Mouse (Mus musculus) intestine, embryonic 14.5 days (tissue): ENCODE results near the gene Efhd1. TPM values are rescaled to one million over a fixed set of nuclear protein-coding genes. Genes with fewer than 3 reads are reported as not detected.

ENCODE experiments used
- ATAC-seq: fragments of 200-750 bp; cut with Nextera tagmentation; replicated peaks from 2 replicates; pipeline ENCODE4 v1.8.0; 2017; ENCODE audit warnings: low read depth, moderate number of reproducible peaks, moderate TSS enrichment, moderate library complexity; ENCODE audit not compliant: low FRiP score, low TSS enrichment
- DNase-seq: peaks from one replicate; pipeline ENCODE4 v3.0.0-alpha.2; 2018; ENCODE audit warnings: low spot score
- H3K27ac ChIP-seq: fragments of 300-500 bp; sonication (generic); 2 replicates; pipeline ENCODE4 v1.5.1; 2014; ENCODE audit warnings: low read depth, mild to moderate bottlenecking, control low read depth
- H3K27me3 ChIP-seq: fragments of 300-500 bp; sonication (generic); replicated peaks from 2 replicates; pipeline ENCODE4 v1.6.1; 2014; ENCODE audit warnings: low read length, control low read depth; ENCODE audit not compliant: control insufficient read depth, insufficient read depth
- H3K36me3 ChIP-seq: fragments of 300-500 bp; sonication (generic); 2 replicates; pipeline ENCODE4 v1.6.1; 2014; ENCODE audit warnings: low read length, control low read depth; ENCODE audit not compliant: control insufficient read depth, insufficient read depth
- H3K4me1 ChIP-seq: fragments of 300-500 bp; sonication (generic); replicated peaks from 2 replicates; pipeline ENCODE4 v1.6.1; 2014; ENCODE audit warnings: low read length, control low read depth, mixed read lengths; ENCODE audit not compliant: control insufficient read depth, insufficient read depth
- H3K4me2 ChIP-seq: fragments of 300-500 bp; sonication (generic); 2 replicates; pipeline ENCODE4 v1.6.1; 2014; ENCODE audit warnings: low read length
- H3K4me3 ChIP-seq: fragments of 300-500 bp; sonication (generic); 2 replicates; pipeline ENCODE4 v1.5.1; 2014; ENCODE audit warnings: low read depth, low read length, control low read depth, mixed read lengths
- H3K9ac ChIP-seq: fragments of 300-500 bp; sonication (generic); 2 replicates; pipeline ENCODE4 v1.6.1; 2014; ENCODE audit warnings: mild to moderate bottlenecking, low read length
- H3K9me3 ChIP-seq: fragments of 300-500 bp; sonication (generic); 2 replicates; pipeline ENCODE4 v1.6.1; 2016; ENCODE audit warnings: low read length, control low read depth; ENCODE audit not compliant: control insufficient read depth
- WGBS: fragments of 180-500 bp; shearing (Covaris S2); extraction: QIAGEN DNeasy Blood & Tissue Kit; methylation state at CpG from one replicate; pipeline ENCODE4 v1.1.7; 2014; 5-methylcytosine and 5-hydroxymethylcytosine counted together
- polyA plus RNA-seq: library from polyadenylated mRNA; unstranded; fragments of >200 nt; fragmentation: Nextera tagmentation; extraction: Ambion mirVana; gene quantifications from 2 replicates; pipeline ENCODE4 v1.2.1, GENCODE M21; 2014

The Efhd1 gene
- polyA plus RNA-seq, 1 experiment from 2014 or later, result 0.16 TPM

DNA sequence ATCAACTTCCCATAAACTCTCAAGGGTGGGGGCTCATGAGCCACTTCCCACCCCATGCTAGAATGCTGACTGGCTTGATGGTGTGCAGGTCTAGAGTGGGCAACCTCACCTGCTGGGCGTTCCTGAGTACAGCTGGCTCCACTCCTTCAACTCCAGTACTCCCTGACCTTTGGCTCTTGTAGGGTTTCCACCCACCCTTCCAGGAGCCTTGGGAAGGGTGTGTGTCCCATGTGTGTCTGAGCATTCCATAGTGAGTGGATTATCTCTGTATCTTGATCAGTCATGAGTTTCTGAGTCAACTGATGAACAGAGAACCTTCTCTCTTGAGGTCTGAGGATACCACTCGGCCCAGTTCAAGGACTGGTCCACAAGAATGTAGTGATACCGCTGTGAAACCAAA is 44.8 kb downstream of the Efhd1 start:
- ATAC-seq (no peak), DNase-seq (no peak)
- H3K27ac ChIP-seq, result no peak overlapping the region
- no peaks in the 10 kb centered on the region for H3K36me3 ChIP-seq
- WGBS, result 79% methylated on average over 3 of the region's 3 CpGs
- no peak overlapping the region for H3K4me2 ChIP-seq
- no peak overlapping the region for H3K4me3 ChIP-seq
- no peaks in the 10 kb centered on the region for H3K4me1 ChIP-seq
- H3K9me3 ChIP-seq, result no peaks in the 10 kb centered on the region
- H3K9ac ChIP-seq, result no peak overlapping the region
- no peaks in the 10 kb centered on the region for H3K27me3 ChIP-seq

DNA sequence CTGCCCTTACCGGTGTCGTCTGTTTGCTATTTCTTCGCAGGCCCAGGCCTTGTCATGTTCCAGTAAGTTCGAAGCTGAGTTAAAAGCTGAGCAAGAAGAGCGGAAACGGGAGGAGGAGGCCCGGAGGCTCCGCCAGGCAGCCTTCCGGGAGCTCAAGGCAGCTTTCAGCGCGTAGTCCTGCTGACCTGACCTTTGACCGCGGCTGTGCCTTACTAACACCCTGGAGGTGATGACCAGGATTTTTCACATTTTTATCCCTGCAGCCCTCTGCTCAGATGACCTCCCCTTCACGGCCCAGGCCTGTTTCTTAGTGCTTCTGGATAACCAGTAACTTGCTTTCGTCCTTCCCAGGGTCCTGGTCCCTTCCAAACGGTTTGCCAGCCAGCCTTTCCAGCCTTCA is 45.5 kb downstream of the Efhd1 start:
- Histone ChIP-seq H3K4me1 (no peaks in the 10 kb centered on the region), H3K9ac (no peak overlapping the region), H3K27me3 (no peaks in the 10 kb centered on the region), H3K4me3 (no peak overlapping the region), H3K27ac (no peak overlapping the region), H3K36me3 (no peaks in the 10 kb centered on the region), H3K9me3 (no peaks in the 10 kb centered on the region), H3K4me2 (no peak overlapping the region)
- WGBS, result 70% methylated on average over 16 of the region's 16 CpGs
- DNase-seq (no peak), ATAC-seq (no peak)

- H3K4me3 ChIP-seq, result no peak overlapping the region
- H3K4me2 ChIP-seq, result no peak overlapping the region
- no peak for ATAC-seq
- no peak for DNase-seq
- H3K27me3 ChIP-seq, result no peaks in the 10 kb centered on the region
- no peaks in the 10 kb centered on the region for H3K36me3 ChIP-seq
- WGBS, result 85% methylated on average over 2 of the region's 2 CpGs
- H3K9ac ChIP-seq, result no peak overlapping the region
- H3K4me1 ChIP-seq, result 0 out of 2 replicates have a peak, but pooled peaks cover 2% of the 10 kb centered on the region
- H3K9me3 ChIP-seq, result no peaks in the 10 kb centered on the region
- H3K27ac ChIP-seq, result no peak overlapping the region
Observed at GRCm38 (mm10) chr1:87312681-87313080, 48.5 kb downstream of the Efhd1 start.

GRCm38 (mm10) chr1:87313116-87313515 is 49.0 kb downstream of the Efhd1 start:
- no peaks in the 10 kb centered on the region for H3K27me3 ChIP-seq
- H3K27ac ChIP-seq, result no peak overlapping the region
- DNase-seq, result no peak
- 85% methylated on average over 2 of the region's 2 CpGs for WGBS
- H3K4me1 ChIP-seq, result 0 out of 2 replicates have a peak, but pooled peaks cover 2% of the 10 kb centered on the region
- H3K4me2 ChIP-seq, result no peak overlapping the region
- no peaks in the 10 kb centered on the region for H3K9me3 ChIP-seq
- no peaks in the 10 kb centered on the region for H3K36me3 ChIP-seq
- H3K4me3 ChIP-seq, result no peak overlapping the region
- H3K9ac ChIP-seq, result no peak overlapping the region
- no peak for ATAC-seq

- ATAC-seq (no peak), DNase-seq (no peak)
- WGBS, result 93% methylated on average over 8 of the region's 8 CpGs
- Histone ChIP-seq H3K9me3 (no peaks in the 10 kb centered on the region), H3K4me1 (0 out of 2 replicates have a peak, but pooled peaks cover 2% of the 10 kb centered on the region), H3K9ac (no peak overlapping the region), H3K27ac (no peak overlapping the region), H3K36me3 (no peaks in the 10 kb centered on the region), H3K4me3 (no peak overlapping the region), H3K4me2 (no peak overlapping the region), H3K27me3 (no peaks in the 10 kb centered on the region)
Observed at GRCm38 (mm10) chr1:87313843-87314570, 49.8 kb downstream of the Efhd1 start.

DNA sequence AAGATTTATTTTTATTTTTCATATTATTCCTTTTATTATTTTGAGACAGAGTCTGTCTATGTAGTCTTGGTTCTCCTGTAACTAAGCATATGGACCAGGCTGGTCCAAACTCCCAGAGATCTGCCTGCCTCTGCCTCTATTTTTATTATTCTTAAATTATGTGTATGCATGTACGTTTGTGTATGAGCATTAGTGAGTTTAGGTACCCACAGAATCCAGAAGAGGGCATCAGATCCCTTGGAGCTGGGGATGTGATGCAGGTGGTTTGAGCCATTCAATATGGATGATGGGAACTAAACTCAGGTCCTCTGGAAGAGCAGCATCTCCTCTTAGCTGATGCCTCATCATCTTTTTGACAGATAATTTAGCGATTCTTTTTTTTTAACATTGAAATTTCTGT is 51.3 kb downstream of the Efhd1 start:
- 0 out of 2 replicates have a peak, but pooled peaks cover 2% of the 10 kb centered on the region for H3K4me1 ChIP-seq

DNA sequence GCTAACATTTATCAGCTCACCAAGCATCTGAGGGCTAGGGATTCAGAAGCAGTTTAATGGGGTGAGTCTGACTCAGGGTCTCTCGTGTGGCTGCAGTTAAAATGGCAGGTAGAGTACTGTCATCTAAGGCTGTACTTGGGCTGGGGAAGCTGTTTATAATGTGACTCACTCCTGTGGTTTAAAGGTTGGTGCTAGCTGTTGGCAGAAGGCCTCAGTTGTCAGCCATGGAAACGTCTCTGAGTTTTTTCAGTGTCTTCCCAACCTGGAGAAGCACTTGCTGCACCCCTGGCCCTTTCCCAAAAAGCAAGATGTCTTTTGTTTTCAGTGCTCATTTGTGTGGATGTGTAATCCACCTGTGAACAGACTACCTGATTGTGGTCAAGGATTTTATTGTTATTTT is 51.7 kb downstream of the Efhd1 start:
- Histone ChIP-seq H3K4me1 (0 out of 2 replicates have a peak, but pooled peaks cover 2% of the 10 kb centered on the region), H3K36me3 (no peaks in the 10 kb centered on the region), H3K9ac (no peak overlapping the region), H3K9me3 (peaks cover 10% of the 10 kb centered on the region), H3K4me2 (no peak overlapping the region), H3K4me3 (no peak overlapping the region), H3K27ac (no peak overlapping the region), H3K27me3 (no peaks in the 10 kb centered on the region)
- DNase-seq (no peak), ATAC-seq (no peak)
- WGBS, result 77% methylated on average over 2 of the region's 2 CpGs

More for the DNA sequence above, 51.3 kb downstream of the Efhd1 start:
- Histone ChIP-seq H3K36me3 (no peaks in the 10 kb centered on the region), H3K27ac (no peak overlapping the region), H3K9me3 (peaks cover 8% of the 10 kb centered on the region), H3K27me3 (no peaks in the 10 kb centered on the region), H3K4me3 (no peak overlapping the region), H3K9ac (no peak overlapping the region), H3K4me2 (no peak overlapping the region)
- DNase-seq (no peak), ATAC-seq (no peak)
- WGBS, result 92% methylated on average over 2 of the region's 2 CpGs

- H3K27me3 ChIP-seq, result no peaks in the 10 kb centered on the region
- DNase-seq (no peak), ATAC-seq (no peak)
- no peak overlapping the region for H3K4me3 ChIP-seq
- H3K36me3 ChIP-seq, result no peaks in the 10 kb centered on the region
- no peak overlapping the region for H3K27ac ChIP-seq
- no peak overlapping the region for H3K4me2 ChIP-seq
- WGBS, result 56% methylated on average over 3 of the region's 3 CpGs
- peaks cover 15% of the 10 kb centered on the region for H3K9me3 ChIP-seq
- 0 out of 2 replicates have a peak, but pooled peaks cover 2% of the 10 kb centered on the region for H3K4me1 ChIP-seq
- H3K9ac ChIP-seq, result no peak overlapping the region
Observed at GRCm38 (mm10) chr1:87316672-87317071, 52.5 kb downstream of the Efhd1 start.

GRCm38 (mm10) chr1:87321071-87321470 is 56.9 kb downstream of the Efhd1 start:
- Histone ChIP-seq H3K27me3 (no peaks in the 10 kb centered on the region), H3K4me1 (0 out of 2 replicates have a peak, but pooled peaks cover 2% of the 10 kb centered on the region), H3K27ac (no peak overlapping the region), H3K4me2 (no peak overlapping the region), H3K9me3 (peaks cover 15% of the 10 kb centered on the region), H3K36me3 (no peaks in the 10 kb centered on the region), H3K4me3 (no peak overlapping the region), H3K9ac (no peak overlapping the region)
- whole genome bisulfite sequencing, result 17% methylated on average over 1 of the region's 1 CpGs
- DNase-seq, result no peak
- ATAC-seq, result no peak
